Mouse (Mus musculus): ENCODE measurements around the gene Ccdc97.
A peak's percentile ranks its signal among the peaks of the same experiment; 100 is the strongest.

Ccdc97 gene

GRCm38 (mm10) chr7:25687811-25688401 lies 31.0 kb downstream of the Ccdc97 start:
- no peak for DNase-seq

- peak; percentile 46 for DNase-seq
Measured at GRCm38 (mm10) chr7:25686680-25687531, 32.0 kb downstream of the Ccdc97 start, which contains the start of gene Tgfb1. TSS of gene Tgfb1 (plus strand) at chr7:25687002.

- DNase-seq: no peak
Measured at GRCm38 (mm10) chr7:25685926-25686470, 32.9 kb downstream of the Ccdc97 start.

GRCm38 (mm10) chr7:25684659-25685058 lies 34.2 kb downstream of the Ccdc97 start:
- no peak for DNase-seq

- no peak for DNase-seq
Measured at GRCm38 (mm10) chr7:25683474-25684180, 35.3 kb downstream of the Ccdc97 start.

- DNase-seq: no peak
Measured at GRCm38 (mm10) chr7:25681341-25682231, 37.3 kb downstream of the Ccdc97 start.

- DNase-seq: peak; percentile 92
Measured at GRCm38 (mm10) chr7:25680514-25681258, 38.2 kb downstream of the Ccdc97 start, which contains the start of gene B9d2. TSS of gene B9d2 (plus strand) at chr7:25680780.

GRCm38 (mm10) chr7:25679971-25680370 lies 38.9 kb downstream of the Ccdc97 start:
- DNase-seq: no peak

GRCm38 (mm10) chr7:25677013-25677412 lies 41.9 kb downstream of the Ccdc97 start:
- no peak for DNase-seq

GRCm38 (mm10) chr7:25676085-25676781 lies 42.7 kb downstream of the Ccdc97 start:
- DNase-seq: peak; percentile 97

- no peak for DNase-seq
Measured at GRCm38 (mm10) chr7:25675405-25675804, 43.5 kb downstream of the Ccdc97 start.

GRCm38 (mm10) chr7:25674719-25675300 lies 44.1 kb downstream of the Ccdc97 start, which contains the start of gene Tmem91:
TSS of gene Tmem91 (minus strand) at chr7:25675166.
- peak; percentile 37 for DNase-seq

- DNase-seq: no peak
Measured at GRCm38 (mm10) chr7:25674297-25674696, 44.6 kb downstream of the Ccdc97 start.

GRCm38 (mm10) chr7:25672442-25672841 lies 46.4 kb downstream of the Ccdc97 start:
- DNase-seq: no peak

- DNase-seq: no peak
Measured at GRCm38 (mm10) chr7:25671686-25672085, 47.2 kb downstream of the Ccdc97 start.

- no peak for DNase-seq
Measured at GRCm38 (mm10) chr7:25670096-25670495, 48.8 kb downstream of the Ccdc97 start.

- no peak for DNase-seq
Measured at GRCm38 (mm10) chr7:25669631-25670030, 49.3 kb downstream of the Ccdc97 start.

- DNase-seq: no peak
Measured at GRCm38 (mm10) chr7:25669158-25669557, 49.7 kb downstream of the Ccdc97 start.

- DNase-seq: no peak
Measured at GRCm38 (mm10) chr7:25666381-25666780, 52.5 kb downstream of the Ccdc97 start.
